Mouse (Mus musculus): Measurements from ENCODE around the gene Phlpp1.

Gene Phlpp1

DNA sequence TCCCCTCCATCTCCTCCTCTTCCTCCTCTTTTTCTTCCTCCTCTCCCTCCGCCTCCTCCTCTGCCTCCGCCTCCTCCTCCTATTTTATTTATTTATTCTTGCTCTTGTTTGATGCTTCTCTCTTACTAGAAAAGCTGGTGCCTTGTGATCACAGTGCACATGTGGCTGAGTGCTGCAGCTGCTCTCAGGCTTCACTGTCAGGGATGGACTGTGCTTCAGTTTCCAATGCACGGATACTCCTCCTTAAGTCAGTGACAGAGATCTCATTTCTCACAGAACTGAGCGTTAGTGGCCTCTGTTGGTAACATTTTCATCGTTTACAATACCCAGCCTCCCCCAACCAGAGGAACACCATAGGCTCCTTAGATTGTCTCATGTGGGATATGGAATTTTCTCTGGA is 215.0 kb downstream of the Phlpp1 start:
- DNase-seq (ENCODE audit: low read depth, low spot score) = no peak

DNA sequence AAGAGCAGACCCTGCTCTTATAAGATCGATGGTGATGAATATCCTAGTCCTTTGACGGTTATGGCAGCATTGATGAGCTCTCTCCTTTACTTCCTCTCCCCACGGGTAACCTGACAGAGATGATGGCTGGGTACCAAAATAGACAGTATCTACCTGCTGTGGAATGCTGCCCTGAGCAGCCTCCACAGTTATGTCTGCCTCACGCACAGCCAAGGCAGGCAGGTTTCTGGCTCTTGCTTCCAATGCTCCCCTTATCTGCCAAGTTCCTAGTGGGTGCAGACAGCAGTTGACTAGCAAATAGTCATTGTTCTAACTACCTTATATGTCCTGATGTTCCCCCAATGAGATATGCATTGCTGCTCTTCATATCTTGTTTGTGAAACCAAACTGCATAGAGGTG is 215.7 kb downstream of the Phlpp1 start:
- no peak for DNase-seq (ENCODE audit: low read depth, low spot score)

DNA sequence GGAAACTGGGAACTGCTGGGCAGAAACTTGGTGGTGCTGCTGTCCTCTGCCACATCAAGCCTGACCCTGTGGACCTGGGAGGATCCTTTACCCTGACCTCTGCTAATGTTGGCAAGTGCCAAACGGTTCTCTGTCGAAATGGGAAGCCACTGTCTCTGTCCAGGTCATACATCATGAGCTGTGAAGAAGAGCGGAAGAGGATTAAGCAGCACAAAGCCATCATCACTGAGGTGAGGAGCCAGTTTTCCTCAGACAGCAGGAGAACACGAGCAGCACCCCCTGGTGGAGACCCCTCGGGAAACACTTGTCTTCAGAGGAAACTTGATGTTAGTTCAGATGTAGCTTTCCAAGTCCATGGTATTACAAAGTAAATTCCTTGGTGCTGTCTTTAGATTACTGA is 218.1 kb downstream of the Phlpp1 start:
- no peak for DNase-seq (ENCODE audit: low read depth, low spot score)

DNA sequence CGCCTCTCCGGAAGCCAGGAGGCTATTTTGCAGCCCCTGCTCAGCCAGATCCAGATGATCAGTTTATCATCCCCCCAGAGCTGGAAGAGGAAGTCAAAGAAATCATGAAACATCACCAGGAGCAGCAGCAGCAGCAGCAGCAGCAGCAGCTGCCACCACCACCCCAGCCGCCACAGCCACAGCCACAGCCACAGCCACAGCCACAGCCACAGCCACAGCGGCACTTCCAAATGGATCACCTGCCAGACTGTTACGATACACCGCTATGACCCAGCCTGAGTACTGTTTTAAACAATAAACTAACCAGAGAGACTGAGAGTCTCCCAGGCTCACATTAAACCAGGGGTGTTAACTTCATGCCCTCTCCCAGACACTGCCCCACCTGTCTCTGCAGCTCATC is 221.5 kb downstream of the Phlpp1 start:
- DNase-seq (ENCODE audit: low read depth, low spot score) = no peak

DNA sequence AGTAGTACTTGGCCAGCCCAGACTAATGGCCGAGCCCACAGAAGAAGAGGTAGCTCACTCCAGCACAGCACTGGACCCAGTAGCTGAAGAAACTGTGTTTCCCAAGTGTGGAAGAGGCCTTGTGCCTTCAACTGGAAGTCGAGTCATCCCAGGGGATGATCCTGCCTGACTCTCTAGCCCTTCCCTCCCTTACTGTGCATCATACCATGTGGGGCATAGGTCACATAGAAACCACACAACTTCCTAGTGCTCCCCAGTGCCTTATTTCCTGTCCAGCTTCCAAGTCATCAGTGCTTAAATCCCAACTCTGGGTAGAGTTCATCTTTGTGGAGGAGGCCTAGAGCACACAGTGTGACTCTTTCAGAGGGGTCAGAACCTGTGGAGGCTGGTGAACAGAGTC is 223.1 kb downstream of the Phlpp1 start:
- DNase-seq (ENCODE audit: low read depth, low spot score) = no peak

DNA sequence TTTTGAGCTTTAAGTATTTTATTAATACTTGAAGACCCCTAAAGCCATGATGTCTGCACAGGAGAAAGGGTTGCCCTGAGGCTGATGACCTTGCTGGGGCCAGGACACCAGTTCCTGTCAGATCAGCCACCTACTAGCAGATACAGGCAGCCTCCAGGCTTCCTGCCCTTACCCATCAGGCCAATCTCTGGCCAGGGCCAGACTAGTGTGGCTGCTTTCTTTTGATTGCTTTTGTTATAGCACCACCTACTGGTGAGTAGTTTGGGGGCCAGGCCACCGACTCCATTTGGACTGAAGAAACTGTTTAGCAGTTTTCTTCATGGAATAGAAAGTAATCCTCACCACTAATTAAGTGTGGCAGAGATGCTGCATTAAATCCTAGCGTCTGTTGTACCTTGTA is 223.9 kb downstream of the Phlpp1 start:
- DNase-seq (ENCODE audit: low read depth, low spot score) = peak; percentile 28

DNA sequence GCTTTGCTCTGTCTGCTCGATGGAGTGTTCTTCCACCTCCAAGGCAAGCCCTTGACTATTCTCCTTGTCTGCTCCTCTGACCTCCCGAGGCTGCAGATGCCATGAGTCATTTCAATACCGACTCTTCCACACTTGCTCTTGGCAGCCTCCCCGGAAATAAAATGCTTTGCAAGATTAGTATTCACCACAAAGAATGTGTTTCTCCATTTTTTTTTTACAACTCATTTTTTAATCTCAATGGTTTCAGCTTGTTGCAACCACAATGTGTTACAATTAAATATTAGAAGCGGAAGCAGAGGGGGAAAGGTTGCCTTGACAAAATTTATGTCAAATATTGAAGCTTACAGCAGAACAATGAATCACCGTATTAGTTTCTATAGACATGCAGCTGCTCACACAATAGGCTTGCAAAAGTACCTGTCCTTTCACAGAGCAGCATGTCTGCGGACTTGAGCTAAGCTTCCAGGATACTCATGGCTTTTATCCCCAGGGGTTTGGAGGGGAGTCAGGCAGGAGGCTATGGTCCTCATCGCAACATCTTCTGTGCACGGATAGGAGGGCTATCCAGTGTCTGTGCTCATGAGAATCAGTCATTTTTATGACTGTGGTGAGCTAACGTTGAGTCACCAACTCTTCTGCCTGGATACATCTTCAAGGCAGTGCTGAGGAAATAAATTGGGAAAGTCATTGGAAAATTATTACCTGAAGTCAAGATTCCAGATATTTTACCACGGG is 229.5 kb downstream of the Phlpp1 start:
- no peak for DNase-seq (ENCODE audit: low read depth, low spot score)

DNA sequence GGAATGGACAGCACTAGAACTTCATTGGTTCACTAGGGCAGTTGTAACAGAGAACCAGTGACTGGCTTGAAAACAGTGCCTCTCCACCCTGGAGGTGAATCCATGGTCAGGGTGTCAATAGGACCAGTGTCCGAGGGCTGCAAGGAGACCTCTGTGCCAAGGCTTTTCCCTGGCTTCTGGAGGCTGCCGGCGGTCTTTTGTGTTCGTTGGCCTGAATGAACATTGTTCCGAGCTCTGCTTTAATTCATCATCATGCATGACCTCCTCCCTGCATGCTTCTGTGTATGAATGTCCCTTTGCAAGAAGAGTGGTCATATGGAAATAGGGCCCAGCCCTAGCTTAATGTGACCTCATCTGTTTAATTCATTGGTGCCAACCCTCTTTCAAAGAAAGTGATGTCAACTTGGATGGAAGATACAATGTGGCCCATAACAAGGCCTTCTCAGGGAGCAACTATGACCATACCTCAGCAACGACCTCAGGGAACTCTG is 231.5 kb downstream of the Phlpp1 start:
- no peak for DNase-seq (ENCODE audit: low read depth, low spot score)

DNA sequence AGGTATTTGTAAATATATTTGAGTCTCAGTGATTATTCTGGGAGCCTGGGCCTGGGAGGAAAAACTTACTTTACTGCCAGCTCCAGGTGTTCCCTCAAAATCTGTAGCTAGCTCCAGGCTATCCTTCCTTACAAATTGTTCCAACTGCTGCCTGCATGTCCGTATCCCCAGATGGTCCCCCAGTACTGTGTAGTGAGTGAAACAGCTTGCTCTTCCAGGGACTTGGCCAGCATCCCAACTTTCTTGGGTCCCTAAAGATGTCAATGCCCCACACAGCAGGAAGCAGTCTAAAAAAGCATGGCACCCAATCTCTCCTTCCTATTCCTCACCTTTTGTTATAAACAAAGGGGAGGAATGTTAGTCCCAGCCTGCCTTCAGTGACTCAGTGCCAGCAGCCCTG is 235.3 kb downstream of the Phlpp1 start:
- no peak for DNase-seq (ENCODE audit: low read depth, low spot score)

DNA sequence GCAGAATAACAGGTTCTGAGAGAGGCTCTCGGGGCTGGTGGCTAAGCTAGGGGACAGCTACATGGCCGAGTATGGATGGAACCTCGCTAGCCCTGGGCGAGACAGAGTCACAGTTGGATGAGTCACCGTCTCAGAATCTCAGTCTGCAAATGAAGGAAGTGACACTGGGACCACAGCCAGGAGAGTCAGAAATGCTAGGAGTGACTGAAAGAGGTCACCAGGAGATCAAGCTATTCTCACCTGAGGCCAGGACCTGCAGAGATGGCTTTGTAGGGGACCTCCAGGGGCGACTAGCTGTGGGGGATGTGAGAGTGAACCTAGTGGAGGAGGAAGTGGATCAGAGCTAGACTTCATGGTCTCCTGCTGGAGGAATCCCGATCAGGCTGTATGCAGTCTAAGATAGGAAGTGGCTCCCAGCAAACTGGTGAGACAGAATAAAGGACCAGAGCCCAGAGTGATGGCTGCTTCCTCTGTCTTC is 236.4 kb downstream of the Phlpp1 start:
- DNase-seq (ENCODE audit: low read depth, low spot score) = no peak

DNA sequence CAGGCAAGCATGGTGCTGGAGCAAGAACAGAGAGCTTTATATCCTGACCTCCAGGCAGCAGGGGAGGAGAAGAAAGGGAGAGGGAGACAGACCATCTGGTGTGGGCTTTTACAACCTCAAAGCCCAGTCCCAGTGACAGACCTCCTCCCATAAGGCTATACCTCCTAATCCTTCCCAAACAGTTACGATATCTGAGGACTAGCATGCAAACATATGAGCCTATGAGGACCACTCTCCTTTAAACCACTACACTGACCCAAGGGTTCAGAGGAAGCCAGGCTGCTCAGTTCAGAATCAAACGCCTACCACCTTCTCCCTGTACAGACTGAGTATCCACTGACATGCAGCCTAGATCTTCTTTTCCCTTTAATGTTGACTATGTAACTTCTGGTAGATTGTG is 239.3 kb downstream of the Phlpp1 start:
- no peak for DNase-seq (ENCODE audit: low read depth, low spot score)

DNA sequence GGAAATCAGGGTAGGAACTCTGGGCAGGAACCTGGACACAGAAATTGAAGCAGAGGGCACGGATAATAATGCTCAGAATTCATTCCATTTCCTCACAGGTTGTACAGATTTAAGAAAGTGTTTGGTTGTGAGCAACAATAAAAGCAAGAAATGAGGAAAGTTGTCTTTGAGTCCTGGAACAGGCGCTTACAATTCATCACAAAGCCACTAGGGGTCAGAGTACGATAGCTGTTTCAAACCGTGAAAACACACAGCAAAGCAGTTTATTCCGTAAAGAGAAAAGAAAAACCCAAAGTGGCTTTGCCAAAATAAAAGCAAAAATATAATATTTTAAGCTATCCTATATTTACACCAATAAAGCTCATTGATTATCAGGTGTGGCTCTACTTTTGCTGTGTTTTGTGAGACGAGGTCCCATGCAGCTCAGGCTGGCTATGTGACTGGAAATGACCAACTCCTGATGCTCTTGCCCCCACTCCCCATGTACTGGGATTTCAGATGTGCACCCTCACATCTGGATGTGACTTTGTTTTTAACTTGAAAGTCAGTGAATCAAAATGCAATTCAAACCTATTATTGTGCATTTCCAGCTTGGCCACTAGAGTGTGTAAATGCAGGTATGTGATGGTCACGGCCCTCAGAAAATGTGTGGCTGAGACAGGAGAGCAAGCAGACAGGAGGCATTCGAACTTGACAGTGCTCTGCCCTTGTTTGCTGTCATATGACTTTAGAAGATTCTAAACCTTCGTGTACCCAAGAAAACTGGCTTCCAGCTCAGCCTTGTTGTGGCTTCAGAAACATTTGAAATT is 253.8 kb downstream of the Phlpp1 start:
- no peak for DNase-seq (ENCODE audit: low read depth, low spot score)

DNA sequence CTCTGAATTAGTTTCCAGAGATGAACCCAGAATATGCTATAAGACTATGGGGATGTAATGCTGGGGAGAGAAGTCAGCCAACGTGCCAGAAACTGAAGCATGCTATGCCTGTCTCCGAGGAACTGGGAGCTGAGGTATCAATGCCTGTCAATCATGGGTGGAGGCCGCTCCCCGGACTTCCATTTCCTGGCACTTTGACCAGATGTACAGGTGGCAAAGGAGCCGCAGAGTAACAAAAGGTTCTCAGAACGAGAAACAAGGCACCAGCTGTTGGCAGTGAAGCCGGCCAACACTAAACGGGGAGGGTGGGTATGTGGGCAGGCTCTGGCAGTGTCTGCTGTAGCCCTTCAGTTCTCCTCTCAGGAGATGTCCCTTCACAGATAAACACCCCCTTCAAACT is 256.6 kb downstream of the Phlpp1 start:
- DNase-seq (ENCODE audit: low read depth, low spot score) = no peak

DNA sequence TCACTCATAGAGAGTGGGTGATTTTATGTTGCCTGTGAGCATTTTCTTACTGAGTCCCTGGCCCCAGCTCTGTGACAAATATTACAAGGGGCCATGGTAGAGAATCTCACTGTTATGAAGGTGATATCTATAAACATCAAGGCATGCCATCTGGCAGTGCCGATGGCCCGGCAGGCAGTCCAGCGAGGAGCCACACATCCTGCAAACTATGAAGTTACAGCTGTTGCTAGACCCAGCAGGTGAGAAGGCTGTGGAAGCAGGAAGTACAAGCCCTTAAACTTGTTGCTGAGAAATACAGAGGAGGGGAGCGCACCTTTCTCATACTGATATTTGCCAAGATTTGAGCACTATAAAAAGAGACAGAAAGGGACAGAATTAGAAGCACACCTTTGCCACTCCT is 257.0 kb downstream of the Phlpp1 start:
- no peak for DNase-seq (ENCODE audit: low read depth, low spot score)

DNA sequence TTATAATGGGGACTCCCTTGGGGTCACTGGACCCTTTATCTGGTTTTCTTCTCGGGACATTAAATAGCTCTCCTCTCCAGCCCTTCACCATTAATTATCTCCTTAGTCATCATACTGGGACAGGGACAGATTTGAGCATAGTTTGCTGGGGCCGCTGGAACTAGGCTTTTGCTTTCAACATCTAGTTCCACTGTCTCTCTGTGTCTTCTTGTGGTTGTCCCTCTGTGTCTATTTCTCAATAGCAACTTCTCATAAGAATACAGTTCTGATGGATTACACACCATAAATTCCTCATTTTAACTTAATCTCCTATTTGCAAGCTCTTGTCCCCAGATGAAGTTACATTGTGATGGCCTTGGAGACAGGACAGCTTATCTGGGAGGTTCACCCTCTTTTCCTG is 262.0 kb downstream of the Phlpp1 start:
- DNase-seq (ENCODE audit: low read depth, low spot score) = no peak

Measured in WW6 (cell line).